Mouse (Mus musculus): ENCODE data around the gene Cacul1.
"Not testable (repeated sequence)": the region's sequence is repeated elsewhere in the genome, so short reads cannot be mapped to it uniquely, and the experiment has no call there.

Cacul1 gene

GRCm38 (mm10) chr19:60580582-60581339 is at the start of gene Cacul1:
TSS of gene Cacul1 (minus strand) at chr19:60581025.
- DNase-seq = peak; percentile 97

GRCm38 (mm10) chr19:60619420-60619819 is 38.6 kb upstream of the Cacul1 start:
- no peak for DNase-seq

GRCm38 (mm10) chr19:60617007-60617406 is 36.2 kb upstream of the Cacul1 start:
- no peak for DNase-seq

- DNase-seq = peak; percentile 23
These were observed 34.8 kb upstream of the Cacul1 start for GRCm38 (mm10) chr19:60615470-60616200.

- peak; percentile 2 for DNase-seq
These were observed 30.8 kb upstream of the Cacul1 start for GRCm38 (mm10) chr19:60611525-60612215.

GRCm38 (mm10) chr19:60608766-60609165 is 27.9 kb upstream of the Cacul1 start:
- peak; percentile 9 for DNase-seq

GRCm38 (mm10) chr19:60603586-60603985 is 22.8 kb upstream of the Cacul1 start:
- DNase-seq = no peak

GRCm38 (mm10) chr19:60602066-60602465 is 21.2 kb upstream of the Cacul1 start:
- DNase-seq = not testable (repeated sequence)

- no peak for DNase-seq
These were observed 17.3 kb upstream of the Cacul1 start for GRCm38 (mm10) chr19:60598025-60598697.

GRCm38 (mm10) chr19:60589646-60590045 is 8.8 kb upstream of the Cacul1 start:
- no peak for DNase-seq

GRCm38 (mm10) chr19:60586652-60587051 is 5.8 kb upstream of the Cacul1 start:
- no peak for DNase-seq

GRCm38 (mm10) chr19:60583201-60583600 is 2.4 kb upstream of the Cacul1 start:
- no peak for DNase-seq

GRCm38 (mm10) chr19:60581377-60582290 is 809 bp upstream of the Cacul1 start:
- no peak for DNase-seq

GRCm38 (mm10) chr19:60579771-60580581 is 849 bp downstream of the Cacul1 start:
- DNase-seq = peak; percentile 42

GRCm38 (mm10) chr19:60576741-60577140 is 4.1 kb downstream of the Cacul1 start:
- no peak for DNase-seq

GRCm38 (mm10) chr19:60560497-60560896 is 20.3 kb downstream of the Cacul1 start:
- no peak for DNase-seq

- DNase-seq = no peak
These were observed 25.9 kb downstream of the Cacul1 start for GRCm38 (mm10) chr19:60554866-60555438.

- peak; percentile 82 for DNase-seq
These were observed 27.3 kb downstream of the Cacul1 start for GRCm38 (mm10) chr19:60553501-60553900.

- no peak for DNase-seq
These were observed 37.5 kb downstream of the Cacul1 start for GRCm38 (mm10) chr19:60543302-60543701.

GRCm38 (mm10) chr19:60531897-60532296 is 48.9 kb downstream of the Cacul1 start:
- DNase-seq = no peak

GRCm38 (mm10) chr19:60530171-60530570 is 50.7 kb downstream of the Cacul1 start:
- no peak for DNase-seq
